Mouse (Mus musculus): ENCODE measurements around the gene Aven. TPM values are rescaled to one million over a fixed set of nuclear protein-coding genes. Genes with fewer than 3 reads are reported as not detected.

Gene Aven
- 64.0 TPM for total RNA-seq (2023)

GRCm38 (mm10) chr2:112492856-112493538, at the start of gene Aven:
Gene Aven (plus strand): TSS chr2:112492964.

DNA sequence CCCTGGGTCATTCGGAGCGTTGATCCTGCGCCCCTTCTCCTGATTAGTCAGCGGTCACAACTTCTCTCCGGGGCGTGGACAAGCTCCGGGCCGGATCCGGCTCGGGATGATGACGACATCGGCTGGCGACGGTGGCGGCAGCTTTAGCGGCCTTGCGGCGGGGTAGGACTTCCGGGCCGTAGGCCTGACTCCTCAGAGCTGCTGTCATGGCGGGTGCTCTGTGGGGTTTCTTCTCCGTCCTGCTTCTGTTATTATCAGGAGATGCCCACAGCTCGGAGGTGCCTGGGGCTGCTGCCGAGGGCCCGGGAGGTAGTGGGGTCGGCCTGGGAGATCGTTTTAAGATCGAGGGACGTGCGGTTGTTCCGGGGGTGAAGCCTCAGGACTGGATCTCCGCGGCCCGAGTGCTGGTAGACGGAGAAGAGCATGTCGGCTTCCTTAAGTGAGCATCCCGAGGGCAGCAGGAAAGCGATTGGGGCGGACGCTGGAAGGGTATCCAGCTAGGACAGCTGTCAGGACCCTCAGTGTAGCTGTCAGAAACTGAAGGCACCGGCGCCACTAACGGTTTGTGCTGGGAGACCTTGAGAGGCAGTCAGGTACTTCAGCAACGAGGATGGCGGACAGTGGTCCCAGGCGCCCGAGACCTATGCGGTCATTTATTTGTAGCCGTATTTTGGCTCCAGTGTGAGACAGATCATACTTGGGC, 37.8 kb upstream of the Aven start, which contains the start of gene Emc7:
Gene Emc7 (plus strand): TSS at position 136 of the 703 bp plus-strand sequence.

GRCm38 (mm10) chr2:112480669-112481068, 12.1 kb upstream of the Aven start, which contains the start of gene Chrm5:
Gene Chrm5 (minus strand): TSS chr2:112480769.

Other genes starting within 250 kb of the Aven start
- not detected for gene Nutm1, start 233.7 kb upstream of the Aven start, total RNA-seq (2023)
- gene Nop10, start 231.0 kb upstream of the Aven start, total RNA-seq (2023): 57.4 TPM
- gene Slc12a6, start 227.1 kb upstream of the Aven start, total RNA-seq (2023): 126 TPM
- gene Gm21985, start 226.7 kb upstream of the Aven start, total RNA-seq (2023): 0.50 TPM
- 32.6 TPM for gene Emc4, start 124.9 kb upstream of the Aven start, total RNA-seq (2023)
- 15.2 TPM for gene Katnbl1, start 113.8 kb upstream of the Aven start, total RNA-seq (2023)
- gene Emc7, start 38.0 kb upstream of the Aven start, total RNA-seq (2023): 15.3 TPM
- not detected for gene Chrm5, start 12.2 kb upstream of the Aven start, total RNA-seq (2023)

Measured in CD4-positive naive resting alpha-beta T cell, adult 76 days (primary cell).